Mouse (Mus musculus): ENCODE measurements at regions not wholly inside any gene's neighbourhood (a gene's known extent, or its start where the extent isn't known, plus 50 kb on each side); places are given as distances from the start of the nearest gene placed in this dataset.
"Not testable (repeated sequence)": the region's sequence is repeated elsewhere in the genome, so short reads cannot be mapped to it uniquely, and the experiment has no call there.

DNA sequence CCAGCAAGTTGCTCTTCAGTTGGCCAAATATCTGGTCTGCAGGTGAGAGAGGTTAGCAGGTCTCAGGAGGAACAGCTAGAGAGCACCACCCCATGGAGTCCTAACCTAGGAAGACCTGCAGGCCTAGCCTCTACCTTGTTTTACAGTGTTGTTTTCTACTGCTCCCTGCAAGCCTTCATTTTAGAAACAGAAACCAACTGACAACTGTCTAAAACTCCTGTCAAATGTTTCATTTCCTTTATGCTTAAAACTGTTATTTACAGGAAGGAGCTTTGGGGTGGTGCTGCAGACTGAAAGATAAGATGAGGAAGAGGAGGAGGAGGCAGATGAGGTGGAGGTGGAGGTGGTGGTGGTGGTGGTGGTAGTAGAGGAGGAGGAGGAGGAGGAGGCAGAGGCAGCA, 96.6 kb upstream of the Selenop start:
- H3K4me3 ChIP-seq, result no peak overlapping the region
- no peak overlapping the region for H3K4me2 ChIP-seq
- no peak for ATAC-seq (replicated peaks)
- H3K9me3 ChIP-seq, result no peaks in the 10 kb centered on the region
- H3K4me1 ChIP-seq, result no peaks in the 10 kb centered on the region
- H3K27ac ChIP-seq, result no peak overlapping the region
- H3K9ac ChIP-seq, result no peak overlapping the region
- no peaks in the 10 kb centered on the region for H3K36me3 ChIP-seq (replicated peaks)
- H3K27me3 ChIP-seq (replicated peaks), result no peaks in the 10 kb centered on the region

DNA sequence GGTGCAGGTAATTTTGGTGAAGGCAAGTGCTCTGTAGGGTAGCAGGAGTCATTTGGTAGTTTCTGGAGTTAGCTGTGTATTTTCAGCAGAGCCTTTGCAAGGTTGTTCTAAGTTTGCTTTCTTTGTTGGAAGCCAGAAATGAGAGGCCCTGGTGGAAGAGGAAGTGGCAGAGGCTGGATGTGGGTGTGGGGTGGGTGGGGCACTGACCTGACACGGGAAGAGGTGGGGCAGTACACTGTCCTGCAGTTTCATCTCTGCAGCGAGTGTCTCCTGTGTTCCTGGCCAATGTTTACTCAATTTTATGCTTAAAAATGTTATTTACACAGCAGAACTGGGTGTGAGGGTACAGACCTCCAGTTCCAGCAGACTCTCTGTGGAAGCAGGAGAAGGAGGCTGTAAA, 94.3 kb upstream of the Selenop start:
- Histone ChIP-seq H3K4me3 (no peak overlapping the region), H3K4me1 (no peaks in the 10 kb centered on the region), H3K4me2 (no peak overlapping the region), H3K27ac (no peak overlapping the region), H3K9me3 (no peaks in the 10 kb centered on the region), H3K36me3 (replicated peaks) (no peaks in the 10 kb centered on the region), H3K27me3 (replicated peaks) (no peaks in the 10 kb centered on the region), H3K9ac (no peak overlapping the region)
- WGBS, result 66% methylated on average over 2 of the region's 2 CpGs
- no peak for ATAC-seq (replicated peaks)

DNA sequence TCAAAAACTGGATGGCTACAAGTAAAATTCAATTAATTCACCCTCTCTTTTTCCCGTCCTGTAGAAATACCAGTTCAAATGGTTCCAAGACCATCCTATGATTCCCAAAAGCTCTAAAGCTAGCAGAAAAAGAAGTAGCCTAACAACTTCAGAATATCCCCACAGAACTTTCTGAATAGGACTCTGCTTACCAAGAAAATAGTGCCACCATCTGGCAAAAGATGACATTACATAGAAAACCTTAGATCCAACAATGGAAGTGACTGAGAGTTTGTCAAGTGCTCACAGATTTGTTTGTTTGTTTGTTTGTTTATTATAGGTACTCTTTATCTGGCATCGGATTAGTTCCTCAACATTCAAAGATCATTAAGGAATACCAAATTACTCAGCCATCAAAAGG, 93.5 kb upstream of the Selenop start:
- WGBS, result 43% methylated on average over 2 of the region's 2 CpGs
- ATAC-seq (replicated peaks), result no peak

DNA sequence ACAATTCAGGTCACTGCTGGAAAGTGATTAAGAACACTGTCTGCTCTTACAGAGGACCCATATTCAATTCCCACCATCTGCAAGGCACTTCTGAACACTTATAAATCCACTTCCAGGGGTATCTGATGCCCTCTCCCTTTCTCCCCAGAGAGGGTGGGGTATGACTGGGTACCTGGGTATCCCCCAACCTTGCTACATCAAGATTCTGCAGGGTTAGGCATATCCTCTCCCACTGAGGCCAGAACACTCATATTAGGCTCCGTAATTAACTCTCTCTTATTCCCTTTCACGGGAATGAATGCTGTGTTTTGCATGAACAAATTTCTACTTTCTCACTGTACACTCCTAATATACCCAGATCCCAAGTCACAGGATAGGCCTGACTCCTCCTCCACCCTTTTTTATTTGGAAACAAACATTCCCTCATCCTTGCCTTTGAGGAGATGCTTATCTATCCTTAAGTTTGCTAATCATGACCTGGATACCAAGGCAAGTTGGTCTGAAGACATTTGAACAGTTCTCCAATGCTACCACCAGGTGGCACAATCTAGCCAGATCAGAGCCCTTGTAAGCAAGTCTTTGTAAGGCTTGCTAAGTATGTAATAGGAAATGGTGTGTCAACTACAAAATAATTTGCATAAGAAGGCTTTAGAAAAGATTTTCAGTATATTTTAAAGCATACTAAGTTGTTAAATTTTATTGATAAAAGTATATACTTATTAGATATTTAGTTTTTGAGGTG, 66.3 kb upstream of the Selenop start:
- Histone ChIP-seq H3K4me2 (no peak overlapping the region), H3K9ac (no peak overlapping the region), H3K36me3 (replicated peaks) (no peaks in the 10 kb centered on the region), H3K27me3 (replicated peaks) (no peaks in the 10 kb centered on the region), H3K4me1 (no peaks in the 10 kb centered on the region), H3K27ac (no peak overlapping the region), H3K4me3 (no peak overlapping the region), H3K9me3 (no peaks in the 10 kb centered on the region)
- WGBS, result 91% methylated on average over 2 of the region's 2 CpGs
- ATAC-seq (replicated peaks), result peak; percentile 85; the same call in 1 of the 2 replicates

More for the DNA sequence above, 93.5 kb upstream of the Selenop start:
- H3K9me3 ChIP-seq, result no peaks in the 10 kb centered on the region
- H3K4me1 ChIP-seq, result no peaks in the 10 kb centered on the region
- H3K9ac ChIP-seq, result no peak overlapping the region
- no peak overlapping the region for H3K4me2 ChIP-seq
- H3K4me3 ChIP-seq, result no peak overlapping the region
- no peaks in the 10 kb centered on the region for H3K36me3 ChIP-seq (replicated peaks)
- no peak overlapping the region for H3K27ac ChIP-seq
- no peaks in the 10 kb centered on the region for H3K27me3 ChIP-seq (replicated peaks)

DNA sequence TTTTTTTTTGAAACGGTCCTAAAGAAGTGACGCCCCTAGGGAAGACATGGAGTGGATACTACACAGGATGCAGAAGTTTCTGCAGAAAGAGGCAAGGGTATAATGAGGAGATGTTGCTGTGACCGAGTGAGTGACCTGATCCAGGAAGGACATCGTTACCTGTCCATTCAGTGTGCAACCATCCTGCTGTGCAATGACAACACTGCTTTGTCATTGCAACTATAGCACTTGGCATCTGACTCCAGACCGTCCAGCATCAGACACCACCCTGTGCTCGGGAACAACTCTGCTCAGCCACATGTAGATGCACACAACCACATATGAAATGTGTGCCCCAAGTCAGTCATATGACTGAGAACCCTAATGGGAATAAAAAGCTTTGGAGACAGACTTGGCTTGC, 62.8 kb upstream of the Selenop start:
- Histone ChIP-seq H3K4me2 (no peak overlapping the region), H3K9me3 (no peaks in the 10 kb centered on the region), H3K27me3 (replicated peaks) (no peaks in the 10 kb centered on the region), H3K9ac (no peak overlapping the region), H3K27ac (no peak overlapping the region), H3K4me3 (no peak overlapping the region), H3K36me3 (replicated peaks) (no peaks in the 10 kb centered on the region), H3K4me1 (no peaks in the 10 kb centered on the region)
- no peak for ATAC-seq (replicated peaks)
- WGBS, result 84% methylated on average over 6 of the region's 6 CpGs

DNA sequence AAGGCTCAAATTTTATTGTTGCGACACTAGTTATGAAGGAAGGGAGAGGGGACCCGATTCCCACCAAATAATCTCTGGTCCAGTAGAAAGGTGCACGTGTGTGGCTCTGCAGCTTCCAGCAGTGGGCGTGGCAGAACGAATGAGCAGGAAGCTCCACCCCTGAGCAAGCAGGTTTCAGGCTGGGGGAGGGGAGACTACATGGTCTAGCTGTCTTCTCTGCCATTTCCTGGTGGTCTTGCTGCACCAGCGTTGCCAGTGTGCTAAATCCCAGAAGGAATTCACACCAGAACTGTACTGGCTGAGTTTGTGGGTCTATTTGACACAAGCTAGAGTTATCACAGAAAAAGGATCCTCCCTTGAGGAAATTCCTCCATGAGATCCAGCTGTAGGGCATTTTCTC, 62.3 kb upstream of the Selenop start:
- H3K27ac ChIP-seq; ATAC-seq (replicated peaks); H3K36me3 ChIP-seq (replicated peaks); H3K9me3 ChIP-seq; H3K4me2 ChIP-seq; H3K4me3 ChIP-seq; H3K27me3 ChIP-seq (replicated peaks); H3K9ac ChIP-seq; H3K4me1 ChIP-seq: not testable (repeated sequence)
- WGBS, result 71% methylated on average over 6 of the region's 6 CpGs

DNA sequence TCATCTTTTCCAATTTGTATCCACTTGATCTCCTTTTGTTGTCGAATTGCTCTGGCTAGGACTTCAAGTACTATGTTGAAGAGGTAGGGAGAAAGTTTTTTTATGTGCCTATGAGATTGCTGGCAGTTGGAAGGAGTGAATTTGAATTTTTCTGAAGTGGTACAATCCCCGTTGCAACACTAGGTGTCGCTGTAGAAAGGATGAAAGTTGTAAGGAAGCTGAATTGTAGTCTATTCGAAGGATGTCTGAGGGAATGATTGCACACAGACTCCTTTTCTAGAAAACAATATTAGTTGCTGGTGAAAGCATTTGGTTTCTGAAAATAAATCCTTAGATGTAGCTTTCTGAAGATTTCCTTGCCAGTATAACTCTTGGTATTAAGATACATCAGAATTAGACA, 54.6 kb upstream of the Selenop start:
- no peaks in the 10 kb centered on the region for H3K27me3 ChIP-seq (replicated peaks)
- H3K4me2 ChIP-seq, result no peak overlapping the region
- H3K4me3 ChIP-seq, result no peak overlapping the region
- H3K9me3 ChIP-seq, result no peaks in the 10 kb centered on the region
- 8% methylated on average over 4 of the region's 4 CpGs for WGBS
- no peak overlapping the region for H3K27ac ChIP-seq
- no peaks in the 10 kb centered on the region for H3K4me1 ChIP-seq
- no peaks in the 10 kb centered on the region for H3K36me3 ChIP-seq (replicated peaks)
- no peak overlapping the region for H3K9ac ChIP-seq
- peak; percentile 74; the same call in 1 of the 2 replicates for ATAC-seq (replicated peaks)

DNA sequence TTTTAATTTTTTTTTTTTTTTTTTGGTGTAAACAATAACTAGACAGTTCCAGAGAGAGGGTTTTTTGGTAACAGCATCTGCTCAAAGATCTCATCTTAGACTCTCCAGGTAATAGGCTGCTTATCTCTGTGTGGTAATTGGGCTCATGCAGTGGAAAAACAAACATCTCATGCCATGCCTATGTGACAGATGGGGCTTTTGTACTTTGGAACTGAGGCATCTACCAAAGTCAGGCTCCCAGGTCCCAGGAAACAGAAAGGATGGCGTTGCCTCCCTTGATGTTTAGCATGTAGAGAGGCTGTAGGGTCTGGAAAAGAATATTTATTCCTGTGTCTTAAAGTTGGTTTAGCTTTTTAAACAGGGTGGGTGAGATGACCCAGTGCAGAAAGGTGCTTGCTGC, 53.1 kb upstream of the Selenop start:
- WGBS, result 38% methylated on average over 1 of the region's 1 CpGs
- no peak for ATAC-seq (replicated peaks)
- no peaks in the 10 kb centered on the region for H3K27me3 ChIP-seq (replicated peaks)

More for the DNA sequence above, 53.1 kb upstream of the Selenop start:
- no peak overlapping the region for H3K4me3 ChIP-seq
- H3K36me3 ChIP-seq (replicated peaks), result no peaks in the 10 kb centered on the region
- H3K27ac ChIP-seq, result no peak overlapping the region
- H3K4me1 ChIP-seq, result no peaks in the 10 kb centered on the region
- H3K9me3 ChIP-seq, result no peaks in the 10 kb centered on the region
- no peak overlapping the region for H3K9ac ChIP-seq
- no peak overlapping the region for H3K4me2 ChIP-seq

Measured in midbrain, embryonic 15.5 days (tissue).